Comparison of ENCODE assay signal across 14 mouse cellular contexts in genomic region chr10:118470296-118470957, GRCm38 (mm10). TPM values are rescaled to one million over a fixed set of nuclear protein-coding genes. Genes with fewer than 3 reads are reported as not detected.
DNase-seq lines count a peak whose midpoint lies in the region; ATAC-seq lines count a peak whose summit lies in the region.
"Had no signal": no experiment of that assay in that cellular context is flagged by ENCODE, and none has a peak within 500 bp of the region (broad histone marks: within the 10 kb centered on the region; RNA-seq: fewer than 3 reads in every experiment).

No protein-coding gene starts in this region.

- ATAC-seq in granulocyte monocyte progenitor cell, adult 5-6 weeks (replicated peaks; ENCODE audit: poor library complexity, severe bottlenecking): peak; percentile 89

- intact Hi-C loops in left cerebral cortex, postnatal 4 days (cut with DNase I): no loop called here

- DNase-seq in left cerebral cortex, adult 9 months (ENCODE audit: low spot score in 2 of 2): peak; percentile 26 to 76
- no peak for DNase-seq in left cerebral cortex, postnatal 4 days
- peak; percentile 41 for DNase-seq in CD4-positive, CD25-positive, alpha-beta regulatory T cell, adult 2 months (ENCODE audit: low read depth, low spot score)
- DNase-seq in right cerebral cortex, adult 2 months (ENCODE audit: low spot score in 2 of 2): peak; percentile 71 to 76
- no peak for DNase-seq in adrenal gland, postnatal 10 days
- DNase-seq in lung, postnatal 4 days: no peak
- no peak for DNase-seq in ovary, postnatal 10 days (ENCODE audit: low spot score)
- DNase-seq: adrenal gland, postnatal 25 days; cerebellum, postnatal 14 days; kidney, adult 18-20 months; lung, adult 18-20 months had no signal

RNA-seq across cellular contexts. Expression of gene Ifng, which starts 29.6 kb away (rescaled TPM):
- total RNA-seq in left cerebral cortex, postnatal 4 days (2021): not detected
- not detected in 2 replicates for total RNA-seq in granulocyte monocyte progenitor cell, adult 5-6 weeks (2014; fragmentation: Nextera tagmentation)
- not detected in 2 replicates for total RNA-seq in granulocyte monocyte progenitor cell, adult 5-6 weeks (2017)
- total RNA-seq in adrenal gland, postnatal 10 days (2021): not detected
- total RNA-seq: adrenal gland, postnatal 25 days; G1E; left cerebral cortex, adult 8-10 months had no signal

Comparison
In these comparisons a context has a peak if more than half of its experiments do, and no peak if none do; other contexts are left out.
1. DNase-seq: peak in left cerebral cortex, adult 9 months (2 of 2), CD4-positive, CD25-positive, alpha-beta regulatory T cell, adult 2 months (single experiment) and right cerebral cortex, adult 2 months (2 of 2); none in left cerebral cortex, postnatal 4 days (single experiment), adrenal gland, postnatal 10 days (single experiment), lung, postnatal 4 days (0 of 2) and ovary, postnatal 10 days (single experiment).